Comparison of ENCODE assay signal across 8 mouse cellular contexts in the genomic region with DNA sequence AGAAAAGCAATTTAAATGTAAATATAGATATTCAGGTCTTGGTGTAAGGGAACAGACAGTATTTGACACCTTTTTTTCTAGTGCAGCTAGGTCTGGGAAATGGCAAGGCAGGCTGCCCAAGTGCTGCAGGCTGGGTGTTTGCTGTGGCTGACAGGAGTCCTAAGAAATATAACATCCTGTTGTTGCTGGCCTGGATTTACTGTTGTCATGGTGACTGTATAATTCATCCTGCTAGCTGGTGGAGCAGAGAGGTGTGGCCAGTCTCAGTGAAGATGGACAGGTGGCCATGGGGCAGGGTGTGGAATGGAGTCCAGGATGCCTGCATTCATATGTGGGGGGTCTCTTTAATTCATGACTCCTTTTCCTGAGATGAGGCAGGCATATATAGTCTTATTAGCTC.
DNase-seq lines count a peak whose midpoint lies in the region; ATAC-seq and TF ChIP-seq lines count a peak whose summit lies in the region.

No protein-coding gene starts in this region.

- no peak overlapping the region for H3K4me3 ChIP-seq in kidney, embryonic 14.5 days (ENCODE audit: low read length)
- no peak overlapping the region for H3K4me3 ChIP-seq in stomach, postnatal 0 days (ENCODE audit: low read depth, low read length)
- no peak overlapping the region for H3K4me3 ChIP-seq in liver, postnatal 0 days (ENCODE audit: low read depth, low read length)

- no peak for TF ChIP-seq CTCF in stomach, postnatal 0 days (IDR thresholded peaks at IDR 0.05; ENCODE audit: low read depth)
- TF ChIP-seq CTCF in liver, postnatal 0 days (IDR thresholded peaks at IDR 0.05; ENCODE audit: low read depth), result no peak

- DNase-seq in lung, postnatal 10 days, result peak; percentile 19
- DNase-seq in lung, postnatal 25 days (ENCODE audit: low spot score), result no peak
- peak; percentile 45 for DNase-seq in embryo, embryonic 11 days
- peak; percentile 51 for DNase-seq in stomach, postnatal 0 days (ENCODE audit: low spot score)
- DNase-seq in layer of hippocampus, adult 8-10 months (ENCODE audit: low spot score in 2 of 2), result no peak
- DNase-seq in liver, postnatal 0 days, result no peak

- no peaks in the 10 kb centered on the region for H3K27me3 ChIP-seq in kidney, embryonic 14.5 days (ENCODE audit: control insufficient read depth, insufficient read depth, low read length)
- no peaks in the 10 kb centered on the region for H3K27me3 ChIP-seq in stomach, postnatal 0 days (ENCODE audit: control insufficient read depth, insufficient read depth, low read length)
- H3K27me3 ChIP-seq in liver, postnatal 0 days (ENCODE audit: insufficient read depth, low read length), result no peaks in the 10 kb centered on the region

- no peak overlapping the region for H3K27ac ChIP-seq in kidney, embryonic 14.5 days (ENCODE audit: low read depth, low read length)
- H3K27ac ChIP-seq in stomach, postnatal 0 days (replicated peaks), result peak overlapping the region; percentile 70
- no peak overlapping the region for H3K27ac ChIP-seq in liver, postnatal 0 days (ENCODE audit: low read depth)

- no peaks in the 10 kb centered on the region for H3K9me3 ChIP-seq in kidney, embryonic 14.5 days (ENCODE audit: control insufficient read depth, low read length)
- H3K9me3 ChIP-seq in stomach, postnatal 0 days (ENCODE audit: control insufficient read depth, low read length), result no peaks in the 10 kb centered on the region
- no peaks in the 10 kb centered on the region for H3K9me3 ChIP-seq in liver, postnatal 0 days (ENCODE audit: low read length)

- TF ChIP-seq EP300 in stomach, postnatal 0 days (optimal IDR thresholded peaks at IDR 0.05), result no peak
- TF ChIP-seq EP300 in liver, postnatal 0 days (IDR thresholded peaks at IDR 0.05; ENCODE audit: low read depth), result no peak

- H3K4me2 ChIP-seq in kidney, embryonic 14.5 days (replicated peaks; ENCODE audit: low read depth, low read length), result no peak overlapping the region
- no peak overlapping the region for H3K4me2 ChIP-seq in stomach, postnatal 0 days (replicated peaks; ENCODE audit: low read depth)
- no peak overlapping the region for H3K4me2 ChIP-seq in liver, postnatal 0 days (ENCODE audit: low read depth, low read length)

- H3K9ac ChIP-seq in kidney, embryonic 14.5 days (ENCODE audit: low read depth, low read length), result no peak overlapping the region
- H3K9ac ChIP-seq in stomach, postnatal 0 days (ENCODE audit: low read length), result no peak overlapping the region
- H3K9ac ChIP-seq in liver, postnatal 0 days (replicated peaks), result no peak overlapping the region

- H3K4me1 ChIP-seq in kidney, embryonic 14.5 days (ENCODE audit: control insufficient read depth, insufficient read depth, low read length), result 0 out of 2 replicates have a peak, but pooled peaks cover 9% of the 10 kb centered on the region
- 0 out of 2 replicates have a peak, but pooled peaks cover 2% of the 10 kb centered on the region for H3K4me1 ChIP-seq in stomach, postnatal 0 days (replicated peaks; ENCODE audit: control insufficient read depth, insufficient read depth)
- H3K4me1 ChIP-seq in liver, postnatal 0 days (ENCODE audit: insufficient read depth), result no peaks in the 10 kb centered on the region

- H3K36me3 ChIP-seq in kidney, embryonic 14.5 days (ENCODE audit: control insufficient read depth, insufficient read depth, low read length), result no peaks in the 10 kb centered on the region
- H3K36me3 ChIP-seq in stomach, postnatal 0 days (ENCODE audit: control insufficient read depth, insufficient read depth, low read length), result no peaks in the 10 kb centered on the region
- H3K36me3 ChIP-seq in liver, postnatal 0 days (replicated peaks; ENCODE audit: insufficient read depth, low read length), result no peaks in the 10 kb centered on the region

- ATAC-seq in kidney, embryonic 14.5 days (ENCODE audit: low FRiP score, low TSS enrichment), result peak; percentile 93
- peak; percentile 37; the same call in 1 of the 2 replicates for ATAC-seq in stomach, postnatal 0 days (ENCODE audit: low FRiP score, low TSS enrichment)
- no peak for ATAC-seq in granulocyte monocyte progenitor cell, adult 5-6 weeks (replicated peaks; ENCODE audit: poor library complexity, severe bottlenecking)
- ATAC-seq in liver, postnatal 0 days, result no peak

Comparison
In these comparisons a context has a peak if more than half of its experiments do, and no peak if none do; other contexts are left out.
1. DNase-seq: peak in lung, postnatal 10 days (single experiment), embryo, embryonic 11 days (single experiment) and stomach, postnatal 0 days (single experiment); none in lung, postnatal 25 days (single experiment), layer of hippocampus, adult 8-10 months (0 of 2) and liver, postnatal 0 days (single experiment).
2. ATAC-seq: peak in kidney, embryonic 14.5 days (single experiment) and stomach, postnatal 0 days (single experiment); none in granulocyte monocyte progenitor cell, adult 5-6 weeks (single experiment) and liver, postnatal 0 days (single experiment).